Mouse (Mus musculus) heart, adult 2 months (tissue): ENCODE measurements around the gene Cox4i2. TPM values are rescaled to one million over a fixed set of nuclear protein-coding genes. Genes with fewer than 3 reads are reported as not detected.

Experiments used
- DNase-seq, 2 experiments: peaks; one replicate each; pipeline ENCODE4 v3.0.0; 2021
- H3K27ac ChIP-seq: fragments of 200-600 bp; 2 replicates; pipeline ENCODE4 v1.8.1; 2022
- H3K27me3 ChIP-seq: fragments of 200-500 bp; 2 replicates; pipeline ENCODE4 v1.6.1; 2012; ENCODE audit warnings: mild to moderate bottlenecking, low read length, inconsistent platforms, mixed read lengths; ENCODE audit not compliant: control insufficient read depth, insufficient read depth
- H3K36me3 ChIP-seq: fragments of 200-500 bp; 2 replicates; pipeline ENCODE4 v1.6.1; 2012; ENCODE audit warnings: low read length, inconsistent platforms; ENCODE audit not compliant: control insufficient read depth, insufficient read depth
- H3K4me1 ChIP-seq: fragments of 200-500 bp; 2 replicates; pipeline ENCODE4 v1.6.1; 2011; ENCODE audit warnings: low read length; ENCODE audit not compliant: control insufficient read depth, insufficient read depth
- H3K4me3 ChIP-seq: fragments of 200-600 bp; 2 replicates; pipeline ENCODE4 v1.8.1; 2022
- H3K79me2 ChIP-seq: fragments of 200-500 bp; replicated peaks from 2 replicates; pipeline ENCODE4 v1.6.1; 2012; ENCODE audit warnings: mild to moderate bottlenecking, inconsistent platforms, low read length, moderate library complexity, mixed read lengths; ENCODE audit not compliant: control insufficient read depth, insufficient read depth
- H3K9ac ChIP-seq: fragments of 200-500 bp; 2 replicates; pipeline ENCODE4 v1.6.1; 2012; ENCODE audit warnings: low read depth, mild to moderate bottlenecking, control low read depth, inconsistent platforms, low read length, mixed read lengths
- CTCF ChIP-seq: fragments of 200-600 bp; IDR thresholded peaks from 2 replicates; pipeline ENCODE4 v1.8.1; 2022; ENCODE audit warnings: antibody characterized with exemption, mild to moderate bottlenecking, moderate library complexity
- EP300 ChIP-seq: fragments of 200-500 bp; IDR thresholded peaks from 2 replicates; pipeline ENCODE4 v1.6.1; 2011; ENCODE audit warnings: low read depth, low read length, control low read depth; ENCODE audit not compliant: insufficient read depth
- POLR2A ChIP-seq: fragments of 200-500 bp; IDR thresholded peaks from 2 replicates; pipeline ENCODE4 v1.6.1; 2011; ENCODE audit warnings: mild to moderate bottlenecking, low read depth, low read length, control low read depth; ENCODE audit not compliant: insufficient read depth
- WGBS: fragments of 180-500 bp; shearing (Covaris S2); methylation state at CpG from one replicate; pipeline ENCODE4 v1.1.7; 2018; 5-methylcytosine and 5-hydroxymethylcytosine counted together
- intact Hi-C: fragments of 180-260 bp; cut with DNase I; formaldehyde crosslinking; loops from one replicate; pipeline ENCODE4 v1.15.1; 2025
- long read RNA-seq: library from polyadenylated mRNA; stranded (forward); transcript quantifications from one replicate; pipeline ENCODE4 v2.0.0, GENCODE M21; 2021
- polyA plus RNA-seq: library from polyadenylated mRNA; depleted of rRNA; stranded (reverse); fragments of >200 nt; gene quantifications from 2 replicates; pipeline ENCODE4 v1.2.3, GENCODE M21; 2012; rRNA removed
- total RNA-seq, 2 experiments: library from RNA; stranded (reverse); gene quantifications; 2 replicates each; pipeline ENCODE4 v1.2.3; 2021

Cox4i2 gene
- total RNA-seq (10 to 100 TPM; 12.1 to 18.0 TPM), polyA plus RNA-seq (12.0 and 13.2 TPM in 2 replicates)
- long read RNA-seq, transcript Cox4i2-201 (5 exons, 727 nt): major isoform, 8 of 9 reads
- long read RNA-seq, partial matches to known transcripts: 0 of 9 reads
- long read RNA-seq, other reads (novel, unspliced or antisense): 1 of 9 reads

GRCm38 (mm10) chr2:152753944-152754711 lies at the start of gene Cox4i2:
Cox4i2 (plus strand) TSS chr2:152754173.
- intact Hi-C loops: no loop called here
- no peaks in the 10 kb centered on the region for H3K79me2 ChIP-seq
- peak within 1 kb of the TSS; percentile 47 for H3K9ac ChIP-seq
- TF ChIP-seq EP300: no peak
- TF ChIP-seq POLR2A: peak; percentile 53
- H3K36me3 ChIP-seq: no peaks in the 10 kb centered on the region
- DNase-seq: peak; percentile 48 to 54
- peak within 1 kb of the TSS; percentile 24 for H3K4me3 ChIP-seq
- H3K4me1 ChIP-seq: peaks cover 3% of the 10 kb centered on the region
- no peaks in the 10 kb centered on the region for H3K27me3 ChIP-seq
- peak within 1 kb of the TSS; percentile 64 for H3K27ac ChIP-seq
- WGBS: 8% methylated on average over 30 of the region's 30 CpGs

GRCm38 (mm10) chr2:152704256-152704605 lies 49.7 kb upstream of the Cox4i2 start:
- whole genome bisulfite sequencing: 62% methylated on average over 5 of the region's 5 CpGs
- peaks cover 14% of the 10 kb centered on the region for H3K4me1 ChIP-seq
- H3K27me3 ChIP-seq: no peaks in the 10 kb centered on the region
- H3K4me3 ChIP-seq: no peak overlapping the region
- H3K36me3 ChIP-seq: peaks cover 3% of the 10 kb centered on the region
- no peak for DNase-seq
- intact Hi-C loops: no loop called here
- no peak overlapping the region for H3K9ac ChIP-seq
- no peak for TF ChIP-seq POLR2A
- TF ChIP-seq CTCF: no peak
- no peak for TF ChIP-seq EP300
- H3K27ac ChIP-seq: no peak overlapping the region
- H3K79me2 ChIP-seq: no peaks in the 10 kb centered on the region

- Histone ChIP-seq H3K79me2 (no peaks in the 10 kb centered on the region), H3K4me1 (peaks cover 16% of the 10 kb centered on the region), H3K27me3 (no peaks in the 10 kb centered on the region), H3K9ac (no peak overlapping the region), H3K4me3 (no peak overlapping the region), H3K36me3 (peaks cover 3% of the 10 kb centered on the region), H3K27ac (no peak overlapping the region; the same call in 1 of the 2 replicates)
- TF ChIP-seq CTCF (no peak), POLR2A (no peak), EP300 (no peak)
- no peak for DNase-seq
- WGBS: 89% methylated on average over 14 of the region's 14 CpGs
- intact Hi-C loops: no loop called here
These were observed 49.1 kb upstream of the Cox4i2 start for GRCm38 (mm10) chr2:152704811-152705370.

- H3K4me1 ChIP-seq: peaks cover 16% of the 10 kb centered on the region
- intact Hi-C loops: no loop called here
- H3K79me2 ChIP-seq: no peaks in the 10 kb centered on the region
- H3K9ac ChIP-seq: peak overlapping the region; percentile 45
- peaks cover 3% of the 10 kb centered on the region for H3K36me3 ChIP-seq
- WGBS: 61% methylated on average over 22 of the region's 22 CpGs
- H3K27me3 ChIP-seq: no peaks in the 10 kb centered on the region
- no peak for TF ChIP-seq CTCF
- TF ChIP-seq POLR2A: no peak; the same call in 1 of the 2 replicates
- no peak for TF ChIP-seq EP300
- no peak overlapping the region for H3K4me3 ChIP-seq
- peak; percentile 77 to 78 for DNase-seq
- peak overlapping the region; percentile 91 for H3K27ac ChIP-seq
These were observed 47.9 kb upstream of the Cox4i2 start for GRCm38 (mm10) chr2:152705993-152706571.

- peak overlapping the region; percentile 91 for H3K27ac ChIP-seq
- H3K4me1 ChIP-seq: peaks cover 16% of the 10 kb centered on the region
- peak overlapping the region; percentile 70 for H3K9ac ChIP-seq
- intact Hi-C loops: loop anchor here (1.0 kb wide), 2 partner anchors 17 to 32 kb away; no protein-coding TSS in a partner anchor
- H3K4me3 ChIP-seq: peak overlapping the region; percentile 38
- H3K27me3 ChIP-seq: no peaks in the 10 kb centered on the region
- peaks cover 3% of the 10 kb centered on the region for H3K36me3 ChIP-seq
- 4% methylated on average over 7 of the region's 7 CpGs for WGBS
- H3K79me2 ChIP-seq: no peaks in the 10 kb centered on the region
- no peak for DNase-seq
- TF ChIP-seq CTCF (no peak), EP300 (no peak), POLR2A (no peak)
These were observed 46.8 kb upstream of the Cox4i2 start for GRCm38 (mm10) chr2:152707186-152707585.

- TF ChIP-seq CTCF: peak; percentile 15; the same call in 1 of the 2 replicates
- peak; percentile 65; the same call in 1 of the 2 replicates for TF ChIP-seq EP300
- TF ChIP-seq POLR2A: peak; percentile 89; the same call in 1 of the 2 replicates
- H3K27me3 ChIP-seq: no peaks in the 10 kb centered on the region
- intact Hi-C loops: loop anchor here (1.0 kb wide), 2 partner anchors 17 to 32 kb away; no protein-coding TSS in a partner anchor
These were observed 46.3 kb upstream of the Cox4i2 start for GRCm38 (mm10) chr2:152707627-152708026.

More at GRCm38 (mm10) chr2:152707627-152708026, 46.3 kb upstream of the Cox4i2 start:
- H3K4me3 ChIP-seq: peak overlapping the region; percentile 38
- peak overlapping the region; percentile 70 for H3K9ac ChIP-seq
- peak overlapping the region; percentile 91 for H3K27ac ChIP-seq
- peaks cover 3% of the 10 kb centered on the region for H3K36me3 ChIP-seq
- no peaks in the 10 kb centered on the region for H3K79me2 ChIP-seq
- WGBS: 5% methylated on average over 31 of the region's 31 CpGs
- DNase-seq: peak; percentile 94 to 96
- peaks cover 16% of the 10 kb centered on the region for H3K4me1 ChIP-seq
